Mouse (Mus musculus) cerebral cortex, adult 2 months (tissue): ENCODE results near the gene Dennd4a.

ENCODE experiments used
- WGBS: fragments of 180-500 bp; shearing (Covaris S2); methylation state at CpG from one replicate; pipeline ENCODE4 v1.1.7; 2018; 5-methylcytosine and 5-hydroxymethylcytosine counted together

Dennd4a gene

GRCm38 (mm10) chr9:64790673-64791660, 20.2 kb upstream of the Dennd4a start:
- 52% methylated on average over 7 of the region's 7 CpGs for WGBS

- WGBS = 45% methylated on average over 1 of the region's 1 CpGs
These were observed 19.5 kb upstream of the Dennd4a start for GRCm38 (mm10) chr9:64791676-64792075.

DNA sequence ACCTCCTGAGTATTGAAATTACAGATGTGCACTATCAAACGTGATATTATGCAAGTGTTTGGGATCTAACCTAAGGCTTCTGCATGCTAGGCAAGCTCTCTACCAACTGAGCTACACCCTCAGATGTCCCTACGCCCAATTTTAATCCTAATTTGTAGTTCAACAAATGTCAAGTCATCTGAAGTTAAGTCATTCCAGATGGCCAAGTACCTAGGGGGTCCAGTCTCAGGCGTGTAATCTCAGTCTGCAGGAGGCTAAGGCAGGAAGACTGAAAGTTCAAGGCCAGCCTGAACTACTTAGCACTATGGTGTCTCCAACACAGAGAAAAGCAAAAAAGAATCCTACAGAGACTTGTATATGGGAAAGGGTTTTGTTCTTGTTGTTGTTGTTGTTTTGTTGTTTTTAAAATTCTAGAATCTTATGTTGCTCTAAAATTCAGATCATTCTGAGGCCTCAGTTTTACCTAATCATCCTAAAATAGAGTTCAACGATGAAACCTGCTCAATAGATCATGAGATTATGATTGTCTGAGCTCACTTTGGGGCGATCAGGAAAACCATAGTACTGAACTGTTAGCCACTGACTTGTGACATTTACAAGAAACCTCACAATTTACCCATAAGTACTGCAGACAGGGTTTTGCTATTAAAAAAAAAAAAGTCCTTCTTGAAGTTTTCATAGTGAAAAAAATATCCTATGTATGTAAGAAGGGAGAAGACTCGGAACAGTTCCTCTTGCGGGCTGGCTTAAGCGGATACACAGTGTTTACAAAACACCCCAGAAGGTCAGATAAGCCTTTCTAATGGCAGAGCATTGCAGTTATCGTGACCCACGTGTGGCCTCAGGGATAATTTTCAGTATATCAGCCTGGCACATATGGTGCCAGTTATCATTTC, 18.5 kb upstream of the Dennd4a start:
- 87% methylated on average over 10 of the region's 10 CpGs for WGBS

DNA sequence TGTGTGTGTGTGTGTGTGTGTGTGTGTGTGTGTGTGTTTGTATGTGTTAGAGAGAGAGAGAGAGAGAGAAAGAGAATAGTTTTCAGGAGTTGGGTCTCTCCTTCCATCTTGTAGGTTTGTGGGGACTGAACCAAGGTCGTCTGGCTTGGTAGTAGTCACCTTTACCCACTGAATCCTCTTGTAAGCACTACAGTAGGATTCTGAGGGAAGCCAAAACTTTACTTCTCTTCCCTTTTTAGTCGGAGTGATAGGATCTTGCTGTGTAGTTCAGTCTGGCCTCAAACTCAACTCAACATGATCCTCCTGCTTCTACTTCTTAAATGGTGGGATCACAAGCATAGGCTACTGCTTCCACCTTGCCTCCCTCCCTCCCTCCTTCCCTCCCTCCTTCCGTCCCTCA, 17.3 kb upstream of the Dennd4a start:
- 63% methylated on average over 3 of the region's 3 CpGs for WGBS

DNA sequence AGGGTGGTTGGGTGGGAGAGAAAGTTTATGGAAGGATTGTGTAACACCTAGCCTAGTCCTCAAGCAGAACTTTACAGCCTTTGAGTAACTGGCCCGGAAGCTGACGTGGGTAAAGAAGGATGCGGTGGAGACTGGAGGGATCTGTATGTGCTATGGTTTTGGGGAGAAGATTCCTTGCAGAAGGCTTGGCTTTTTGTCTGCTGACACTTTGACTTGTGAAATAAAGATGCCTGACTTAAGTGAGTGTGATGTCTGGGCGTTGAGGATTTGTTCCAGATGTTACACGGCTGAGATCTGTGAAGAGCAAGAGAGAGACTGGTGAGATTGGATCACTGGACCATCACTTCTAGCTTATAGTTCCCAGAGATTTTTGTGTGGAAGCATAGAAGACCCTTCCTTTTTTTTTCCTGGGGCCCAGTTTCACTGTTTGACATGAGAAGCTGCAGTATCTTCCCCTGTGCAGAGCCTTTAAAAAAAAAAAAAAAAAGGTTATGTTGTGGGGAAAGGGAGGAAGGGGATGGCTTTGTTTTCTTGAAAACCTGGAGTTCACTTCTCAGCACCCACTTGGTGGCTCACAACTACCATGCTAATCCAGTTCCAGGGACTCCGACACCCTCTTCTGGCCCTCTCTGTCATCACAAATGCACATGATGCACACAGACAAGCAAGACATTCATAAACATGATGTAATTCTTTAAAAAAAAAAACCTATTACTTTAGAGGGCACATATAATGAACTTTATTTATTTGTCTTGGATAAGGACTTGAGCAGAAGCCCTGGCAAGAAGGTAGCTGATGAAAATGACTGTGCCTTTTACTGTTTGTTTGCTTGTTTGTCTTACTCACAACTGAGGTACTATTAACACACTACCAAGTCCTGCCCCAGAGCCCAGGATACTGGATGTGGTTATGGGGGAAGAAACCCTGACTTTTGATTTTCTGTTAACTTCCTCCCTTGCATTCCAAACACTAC, 16.4 kb upstream of the Dennd4a start:
- 87% methylated on average over 6 of the region's 6 CpGs for WGBS

DNA sequence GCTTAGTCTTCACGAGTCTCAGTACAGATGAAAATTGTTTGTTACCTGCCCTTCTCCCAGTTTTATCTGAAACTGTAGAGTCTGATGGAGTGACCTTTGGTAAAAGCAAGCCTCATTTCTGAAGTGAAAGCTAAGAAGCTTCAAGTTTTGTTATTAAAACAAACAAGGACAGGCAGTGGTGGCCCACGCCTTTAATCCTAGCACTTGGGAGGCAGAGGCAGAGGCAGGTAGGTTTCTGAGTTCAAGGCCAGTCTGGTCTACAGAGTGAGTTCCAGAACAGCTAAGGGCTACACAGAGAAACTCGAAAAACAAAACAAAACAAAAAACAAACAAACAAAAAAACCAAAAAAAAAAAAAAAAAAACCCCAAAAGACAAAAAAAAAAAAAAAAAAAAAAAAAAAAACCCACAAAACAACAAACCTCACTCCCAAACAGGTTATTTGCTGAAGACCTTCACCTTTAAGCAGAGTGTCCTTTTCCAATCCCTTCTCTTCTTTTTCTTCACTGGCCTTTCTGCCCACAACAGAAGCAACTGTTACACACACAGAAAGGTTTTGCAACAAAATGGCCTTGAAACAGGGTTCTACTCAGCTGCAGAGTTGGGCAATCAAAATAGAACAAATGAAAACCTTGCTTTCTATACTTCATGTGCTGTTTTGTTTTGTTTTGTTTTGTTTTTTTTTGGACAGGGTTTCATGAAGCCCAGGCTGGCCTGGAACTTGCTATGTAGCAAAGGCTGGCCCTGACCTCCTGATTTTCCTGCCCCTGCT, 15.1 kb upstream of the Dennd4a start:
- 75% methylated on average over 3 of the region's 3 CpGs for WGBS

DNA sequence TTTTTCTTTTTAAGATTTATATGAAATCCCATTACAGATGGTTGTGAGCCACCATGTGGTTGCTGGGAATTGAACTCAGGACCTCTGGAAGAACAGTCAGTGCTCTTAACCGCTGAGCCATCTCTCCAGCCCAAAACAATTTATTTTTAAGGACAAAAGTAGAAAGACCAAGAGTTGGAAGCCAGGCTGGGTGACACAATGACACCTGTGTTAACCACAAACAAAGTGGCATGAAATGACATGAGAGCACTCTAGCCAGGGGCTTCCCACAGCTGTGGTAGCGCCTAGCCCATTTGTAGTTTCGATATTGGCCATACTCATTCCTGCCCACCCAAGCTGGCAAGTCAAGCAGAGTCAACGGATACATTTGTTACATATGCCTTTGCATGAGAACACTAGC, 13.7 kb upstream of the Dennd4a start:
- 93% methylated on average over 4 of the region's 4 CpGs for WGBS

DNA sequence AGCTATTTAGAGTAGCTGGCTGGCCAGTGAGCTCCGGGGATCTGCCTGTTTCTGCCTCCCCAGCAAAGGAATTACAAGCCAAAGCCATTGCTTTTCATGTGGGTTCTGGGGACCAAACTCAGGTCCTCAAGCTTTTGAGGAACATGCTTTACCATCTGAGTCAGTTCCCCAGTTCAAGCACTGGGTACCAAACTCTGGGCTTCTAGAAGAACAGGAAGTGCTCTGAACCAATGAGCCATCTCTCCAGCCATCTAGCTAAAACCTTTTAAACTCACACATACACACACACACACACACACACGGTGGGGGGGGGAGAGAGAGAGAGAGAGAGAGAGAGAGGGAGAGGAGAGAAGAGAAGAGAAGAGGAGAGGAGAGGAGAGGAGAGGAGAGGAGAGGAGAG, 12.3 kb upstream of the Dennd4a start:
- 73% methylated on average over 2 of the region's 2 CpGs for WGBS

GRCm38 (mm10) chr9:64799504-64799903, 11.6 kb upstream of the Dennd4a start:
- WGBS = 95% methylated on average over 5 of the region's 5 CpGs

DNA sequence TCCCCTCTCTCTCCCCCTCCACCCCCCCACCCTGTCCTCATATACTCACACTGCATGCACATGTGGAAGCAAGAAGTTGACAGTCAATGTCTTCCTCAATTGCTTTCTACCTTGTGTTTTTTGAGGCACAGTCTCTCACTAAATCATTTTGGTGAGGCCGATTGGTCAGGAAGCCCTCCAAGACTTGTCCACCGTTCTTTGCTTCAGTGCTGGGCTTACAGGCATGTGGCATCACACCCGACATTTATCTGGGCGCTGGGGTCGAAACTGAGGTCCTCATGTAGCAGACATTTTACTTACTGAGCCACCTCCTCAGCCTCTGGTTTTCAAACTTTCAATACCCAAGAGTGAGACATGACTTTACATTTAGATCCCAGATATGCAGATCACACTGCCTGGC, 8.6 kb upstream of the Dennd4a start:
- 89% methylated on average over 5 of the region's 5 CpGs for WGBS

- 93% methylated on average over 5 of the region's 5 CpGs for WGBS
These were observed 7.5 kb upstream of the Dennd4a start for GRCm38 (mm10) chr9:64803373-64804214.

DNA sequence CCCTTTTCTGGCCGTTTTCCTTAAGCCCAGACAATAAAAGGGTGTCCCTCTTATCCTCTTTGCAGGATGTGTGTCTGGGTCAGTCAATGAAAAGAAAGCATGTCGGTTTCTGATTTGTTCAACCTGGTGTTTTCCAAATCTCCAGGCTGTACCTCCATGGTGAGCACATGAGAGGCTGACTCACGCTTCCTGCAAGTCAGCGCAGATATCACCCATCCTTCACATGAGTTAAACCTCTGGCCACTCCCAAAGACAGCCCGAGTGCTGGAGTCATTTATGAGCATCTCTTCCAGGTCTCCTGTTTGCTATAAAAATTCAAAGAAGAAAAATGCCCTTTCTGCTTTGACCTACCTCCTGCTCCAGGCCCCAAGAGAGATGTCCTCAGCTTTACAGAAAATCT, 5.3 kb upstream of the Dennd4a start:
- 73% methylated on average over 5 of the region's 5 CpGs for WGBS

GRCm38 (mm10) chr9:64806335-64807060, 4.6 kb upstream of the Dennd4a start:
- WGBS = 72% methylated on average over 6 of the region's 6 CpGs

DNA sequence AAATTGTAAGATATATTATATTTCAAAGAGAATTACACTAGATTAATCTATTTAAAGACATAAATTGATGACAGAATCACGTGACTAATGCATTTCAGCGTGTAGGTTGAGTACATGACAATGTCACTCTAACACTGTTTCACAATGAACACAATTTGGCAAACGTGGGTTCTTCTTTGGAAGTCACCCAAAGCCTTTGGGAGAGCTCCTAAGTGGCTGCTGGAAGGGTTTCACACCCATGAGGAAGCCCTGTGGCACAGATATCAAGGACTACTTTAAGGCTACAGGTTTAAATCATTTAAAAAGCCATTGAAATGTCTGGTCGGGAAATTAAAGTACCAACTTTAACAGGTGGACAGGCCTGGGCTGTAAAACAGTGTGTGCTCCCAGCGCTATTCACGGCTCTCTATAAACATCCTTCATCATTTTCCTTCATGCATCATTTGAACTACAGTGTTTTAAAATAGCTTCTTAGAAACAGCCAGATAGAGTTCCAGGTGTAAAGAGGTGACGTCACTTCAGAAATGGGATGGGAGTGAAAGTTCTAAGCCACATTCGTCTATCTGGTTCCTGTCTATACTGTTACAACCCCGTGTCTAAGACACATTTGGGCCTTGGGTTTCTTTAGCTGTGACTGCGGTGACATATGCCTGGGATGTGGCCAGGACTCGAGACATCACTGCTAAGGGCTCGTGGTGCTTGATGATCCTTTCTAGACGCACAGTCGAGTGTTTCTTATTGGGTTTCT, 3.9 kb upstream of the Dennd4a start:
- 60% methylated on average over 14 of the region's 14 CpGs for WGBS

DNA sequence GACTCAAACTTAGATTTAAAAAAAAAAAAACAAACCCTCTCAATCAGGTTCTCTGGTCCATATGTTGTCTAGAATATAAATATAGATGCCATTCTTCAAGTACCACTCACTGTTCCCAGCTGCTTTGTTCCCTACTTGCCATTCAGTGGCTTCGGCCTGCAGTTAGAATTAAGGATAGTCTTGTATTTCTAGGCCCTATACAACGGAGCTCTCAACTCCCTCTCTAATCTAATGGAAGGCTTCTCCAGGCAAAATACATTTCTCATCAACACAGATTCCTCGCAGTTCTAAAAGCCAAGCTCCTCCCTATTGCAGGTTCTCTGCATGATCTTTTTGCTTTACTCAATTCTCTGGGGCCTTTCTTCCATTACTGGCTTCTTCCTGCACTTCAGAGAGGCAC, 1.3 kb upstream of the Dennd4a start:
- 68% methylated on average over 3 of the region's 3 CpGs for WGBS

DNA sequence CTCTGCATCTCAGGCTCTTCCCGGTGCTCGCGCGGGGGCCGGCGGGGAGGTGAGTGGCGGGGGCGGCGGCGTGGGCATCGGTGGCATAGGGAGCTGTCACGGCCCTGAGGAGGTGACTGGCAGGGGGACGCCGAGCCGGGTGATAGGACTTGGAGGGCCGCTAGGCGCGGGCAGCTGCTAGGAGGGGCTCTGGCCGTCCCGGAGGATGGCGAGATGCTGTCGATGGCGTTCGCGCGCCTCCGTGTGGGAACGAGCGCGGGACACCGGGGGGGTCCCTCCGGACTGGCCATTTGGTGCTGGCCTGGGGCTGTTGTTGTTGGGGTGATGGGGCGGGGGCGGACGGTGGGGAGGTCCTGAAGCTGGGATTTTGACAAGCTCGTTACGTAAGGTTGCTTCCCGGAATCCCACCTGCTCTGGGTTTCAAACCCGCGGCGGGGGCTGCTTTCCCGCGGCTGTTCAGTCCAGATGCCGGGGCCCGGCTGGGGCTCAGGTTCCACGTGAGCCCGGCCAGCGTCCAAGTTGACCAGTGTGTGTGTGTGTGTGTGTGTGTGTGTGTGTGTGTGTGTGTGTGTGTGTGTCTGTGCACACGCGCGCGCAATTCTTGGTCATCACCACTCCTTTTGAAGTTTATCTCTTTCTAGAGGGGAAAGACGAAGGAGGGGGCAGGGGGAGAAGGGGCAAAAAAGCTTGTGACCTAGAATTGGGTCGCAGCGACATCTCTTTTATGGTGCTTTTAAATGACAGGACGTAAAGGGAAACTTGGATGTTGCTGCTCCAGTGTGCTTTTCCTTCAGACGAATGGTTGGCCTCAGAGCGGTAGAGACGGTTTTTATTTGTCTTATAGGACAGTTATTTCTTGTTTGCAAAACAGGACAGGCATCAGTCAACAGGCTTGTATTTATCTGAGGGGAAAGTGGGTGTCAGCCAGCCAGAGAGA, 666 bp downstream of the Dennd4a start:
- under 1% methylated on average over 59 of the region's 59 CpGs for WGBS

DNA sequence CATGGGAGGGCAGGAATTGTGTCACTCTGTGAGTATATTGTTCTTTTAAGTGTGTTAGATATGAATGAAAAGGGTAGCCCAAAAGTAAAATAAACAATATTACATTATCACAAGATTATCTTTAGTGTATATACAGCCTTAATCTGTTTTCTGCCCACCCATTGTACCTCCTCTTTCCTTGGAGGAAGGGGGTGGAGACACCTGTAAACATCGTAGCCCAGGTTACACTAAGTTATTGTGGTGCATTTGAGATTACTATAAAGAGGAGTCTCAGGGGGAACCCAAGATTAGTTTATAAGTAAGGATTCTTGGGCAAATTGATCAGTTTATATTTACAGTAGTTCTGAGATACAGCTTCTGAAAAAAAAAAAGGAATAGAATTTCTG, 1.3 kb downstream of the Dennd4a start:
- 16% methylated on average over 1 of the region's 1 CpGs for WGBS
